ENCODE assay signal across 19 mouse cellular contexts in genomic region chr11:94334386-94334968, GRCm38 (mm10). TPM values are rescaled to one million over a fixed set of nuclear protein-coding genes. Genes with fewer than 3 reads are reported as not detected.
DNase-seq lines count a peak whose midpoint lies in the region; ATAC-seq lines count a peak whose summit lies in the region.
"Had no signal": no experiment of that assay in that cellular context is flagged by ENCODE, and none has a peak within 500 bp of the region (broad histone marks: within the 10 kb centered on the region; RNA-seq: fewer than 3 reads in every experiment).

No protein-coding gene starts in this region.

- H3K4me3 ChIP-seq in heart, embryonic 11.5 days (ENCODE audit: low read depth, low read length) = no peak overlapping the region
- peak overlapping the region; percentile 17; the same call in 1 of the 2 replicates for H3K4me3 ChIP-seq in liver, embryonic 12.5 days
- H3K4me3 ChIP-seq: hindbrain, embryonic 13.5 days; midbrain, embryonic 15.5 days; neural tube, embryonic 13.5 days had no signal

- H3K27me3 ChIP-seq in heart, embryonic 11.5 days (ENCODE audit: control insufficient read depth, insufficient read depth, low read length) = no peaks in the 10 kb centered on the region
- no peaks in the 10 kb centered on the region for H3K27me3 ChIP-seq in liver, embryonic 12.5 days (replicated peaks)
- H3K27me3 ChIP-seq: hindbrain, embryonic 13.5 days; midbrain, embryonic 15.5 days; neural tube, embryonic 13.5 days; Patski had no signal

- H3K4me1 ChIP-seq in heart, embryonic 11.5 days (ENCODE audit: control insufficient read depth, insufficient read depth, low read length) = peaks cover 10% of the 10 kb centered on the region
- peaks cover 65% of the 10 kb centered on the region for H3K4me1 ChIP-seq in liver, embryonic 12.5 days

- peaks cover 13% of the 10 kb centered on the region for H3K36me3 ChIP-seq in heart, embryonic 11.5 days (ENCODE audit: control insufficient read depth, insufficient read depth, low read length)
- peaks cover 38% of the 10 kb centered on the region for H3K36me3 ChIP-seq in liver, embryonic 12.5 days

- H3K9me3 ChIP-seq in heart, embryonic 11.5 days (replicated peaks; ENCODE audit: control insufficient read depth, low read length) = no peaks in the 10 kb centered on the region
- no peaks in the 10 kb centered on the region for H3K9me3 ChIP-seq in liver, embryonic 12.5 days (replicated peaks)
- H3K9me3 ChIP-seq: hindbrain, embryonic 13.5 days; midbrain, embryonic 15.5 days; neural tube, embryonic 13.5 days had no signal

- no peak overlapping the region for H3K4me2 ChIP-seq in heart, embryonic 11.5 days
- H3K4me2 ChIP-seq in liver, embryonic 12.5 days = peak overlapping the region; percentile 60
- H3K4me2 ChIP-seq: hindbrain, embryonic 13.5 days; midbrain, embryonic 15.5 days; neural tube, embryonic 13.5 days had no signal

- 78% methylated on average over 8 of the region's 8 CpGs for WGBS in heart, embryonic 11.5 days (ENCODE audit: insufficient replicate concordance)
- WGBS in liver, embryonic 12.5 days (ENCODE audit: insufficient replicate concordance) = 66% methylated on average over 8 of the region's 8 CpGs

- peak; percentile 87 for ATAC-seq in heart, embryonic 11.5 days (replicated peaks; ENCODE audit: insufficient number of reproducible peaks, low FRiP score, low TSS enrichment)
- ATAC-seq in liver, embryonic 12.5 days = peak; percentile 99
- ATAC-seq: midbrain, embryonic 15.5 days; Patski had no signal

- no peak for DNase-seq in heart, adult 8-10 months (ENCODE audit: low spot score)
- DNase-seq in c-Kit-negative CD71-positive TER-119-positive erythroid progenitor cells, embryonic 14.5 days (ENCODE audit: low read depth, low spot score) = peak; percentile 60
- DNase-seq in spleen, postnatal 36 days (ENCODE audit: low spot score in 2 of 2) = peak; percentile 51 to 65
- no peak for DNase-seq in retina, embryonic 14.5 days (ENCODE audit: low spot score)
- no peak for DNase-seq in thymus, postnatal 4 days
- DNase-seq: adrenal gland, adult 2 months; cerebellum, adult 11 months; embryo, embryonic 11 days; kidney, adult 8-10 months; lung, postnatal 36 days had no signal

- H3K27ac ChIP-seq in heart, embryonic 11.5 days (ENCODE audit: low read depth, low read length) = no peak overlapping the region
- H3K27ac ChIP-seq in liver, embryonic 12.5 days = peak overlapping the region; percentile 86
- H3K27ac ChIP-seq: hindbrain, embryonic 13.5 days; midbrain, embryonic 15.5 days; neural tube, embryonic 13.5 days had no signal

- H3K9ac ChIP-seq in heart, embryonic 11.5 days (ENCODE audit: low read depth, low read length) = no peak overlapping the region
- peak overlapping the region; percentile 32 for H3K9ac ChIP-seq in liver, embryonic 12.5 days
- H3K9ac ChIP-seq: hindbrain, embryonic 13.5 days; midbrain, embryonic 15.5 days; neural tube, embryonic 13.5 days had no signal

RNA-seq across cellular contexts. Expression of gene Ankrd40, which starts 6.7 kb away (rescaled TPM):
- polyA plus RNA-seq in heart, embryonic 11.5 days (2014; fragmentation: Nextera tagmentation; extraction: Ambion mirVana) = 34.3 and 34.9 TPM in 2 replicates
- 100 to 1,000 TPM; 255 to 327 (median 301) TPM for total RNA-seq in heart, adult 8-10 months (2022)
- 15.7 and 15.9 TPM in 2 replicates for polyA plus RNA-seq in liver, embryonic 12.5 days (2016; fragmentation: Nextera tagmentation; extraction: Ambion mirVana)

RNA-seq across cellular contexts. Expression of gene Luc7l3, which starts 12.7 kb away (rescaled TPM):
- 77.9 and 79.4 TPM in 2 replicates for polyA plus RNA-seq in heart, embryonic 11.5 days (2014; fragmentation: Nextera tagmentation; extraction: Ambion mirVana)
- total RNA-seq in heart, adult 8-10 months (2022) = 10 to 100 TPM; 25.6 to 34.4 (median 31.3) TPM
- polyA plus RNA-seq in liver, embryonic 12.5 days (2016; fragmentation: Nextera tagmentation; extraction: Ambion mirVana) = 67.1 and 67.4 TPM in 2 replicates

RNA-seq across cellular contexts. Expression of gene Gm21885, which starts 52.8 kb away (rescaled TPM):
- polyA plus RNA-seq in heart, embryonic 11.5 days (2014; fragmentation: Nextera tagmentation; extraction: Ambion mirVana) = not detected in 2 replicates
- under 1 TPM in 1 of 4 experiments, not detected in 3; 0.40 TPM for total RNA-seq in heart, adult 8-10 months (2022)
- polyA plus RNA-seq in liver, embryonic 12.5 days (2016; fragmentation: Nextera tagmentation; extraction: Ambion mirVana) = 0.29 TPM in 1 of 2 replicates, not detected in the other
- total RNA-seq: adrenal gland, adult 2 months; granulocyte monocyte progenitor cell, adult 5-6 weeks; layer of hippocampus, adult 8-10 months had no signal
- polyA plus RNA-seq: adrenal gland, adult 2 months; Patski; thymus, postnatal 0 days had no signal

RNA-seq across cellular contexts. Expression of gene Abcc3, which starts 58.3 kb away (rescaled TPM):
- 0.34 and 0.96 TPM in 2 replicates for polyA plus RNA-seq in heart, embryonic 11.5 days (2014; fragmentation: Nextera tagmentation; extraction: Ambion mirVana)
- total RNA-seq in heart, adult 8-10 months (2022) = 1 to 10 TPM in 3 of 4 experiments, under 1 TPM in 1; 0.91 to 2.3 (median 1.7) TPM
- polyA plus RNA-seq in liver, embryonic 12.5 days (2016; fragmentation: Nextera tagmentation; extraction: Ambion mirVana) = 4.0 and 4.3 TPM in 2 replicates

Comparison
In these comparisons a context has a peak if more than half of its experiments do, and no peak if none do; other contexts are left out.
1. DNase-seq: peak in c-Kit-negative CD71-positive TER-119-positive erythroid progenitor cells, embryonic 14.5 days (single experiment) and spleen, postnatal 36 days (2 of 2); none in heart, adult 8-10 months (single experiment), retina, embryonic 14.5 days (single experiment) and thymus, postnatal 4 days (single experiment).